Mouse (Mus musculus): Measurements from ENCODE around the gene Baz1a. TPM values are rescaled to one million over a fixed set of nuclear protein-coding genes. Genes with fewer than 3 reads are reported as not detected.
"Not testable (repeated sequence)": the region's sequence is repeated elsewhere in the genome, so short reads cannot be mapped to it uniquely, and the experiment has no call there.

Gene Baz1a
- polyA plus RNA-seq, 1 experiment from 2014 or later = 29.9 TPM

DNA sequence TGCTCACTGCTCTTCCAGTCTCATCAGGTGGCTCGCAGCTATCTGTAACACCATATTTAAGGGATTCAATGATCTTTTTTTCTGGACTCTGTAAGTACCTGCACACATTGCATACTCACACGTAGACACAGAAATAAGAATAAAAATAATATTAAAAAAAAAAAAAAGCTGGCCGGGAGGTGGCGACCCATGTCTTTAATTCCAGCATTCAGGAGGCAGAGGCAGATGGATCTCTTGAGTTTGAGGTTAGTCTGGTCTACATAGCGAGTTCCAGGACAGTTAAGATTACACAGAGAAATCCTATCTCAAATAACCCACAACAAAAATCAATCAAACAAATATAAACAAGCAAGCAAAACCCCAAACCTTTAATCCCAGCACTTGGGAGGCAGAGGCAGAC is 10.3 kb downstream of the Baz1a start:
- 91% methylated on average over 5 of the region's 5 CpGs for WGBS
- no peak overlapping the region for H3K4me2 ChIP-seq
- H3K4me1 ChIP-seq = no peaks in the 10 kb centered on the region
- no peak for ATAC-seq
- no peaks in the 10 kb centered on the region for H3K27me3 ChIP-seq
- H3K36me3 ChIP-seq (ENCODE audit: poor library complexity, severe bottlenecking) = no peaks in the 10 kb centered on the region
- H3K9me3 ChIP-seq (replicated peaks) = 0 out of 2 replicates have a peak, but pooled peaks cover 4% of the 10 kb centered on the region
- no peak overlapping the region for H3K9ac ChIP-seq
- no peak overlapping the region for H3K4me3 ChIP-seq
- no peak overlapping the region for H3K27ac ChIP-seq

DNA sequence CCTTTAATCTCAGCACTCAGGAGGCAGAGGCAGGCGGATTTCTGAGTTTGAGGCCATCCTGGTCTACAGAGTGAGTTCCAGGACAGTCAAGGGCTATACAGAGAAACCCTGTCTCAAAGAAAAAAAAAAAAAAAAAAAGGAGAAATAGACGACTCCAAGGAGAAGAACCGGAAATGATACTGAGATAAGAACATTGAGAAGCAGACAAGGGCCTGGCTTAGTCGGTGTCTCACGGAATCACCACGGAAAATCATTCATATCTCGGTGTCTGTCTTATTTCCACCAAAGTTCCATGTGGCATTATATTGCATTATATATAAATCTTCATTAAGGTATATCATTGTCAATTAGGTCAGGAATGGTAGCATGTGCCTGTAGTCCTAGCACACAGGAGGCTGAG is 11.6 kb downstream of the Baz1a start:
- H3K27me3 ChIP-seq; H3K9me3 ChIP-seq (replicated peaks); ATAC-seq; H3K9ac ChIP-seq; H3K36me3 ChIP-seq (ENCODE audit: poor library complexity, severe bottlenecking); H3K4me1 ChIP-seq; H3K4me2 ChIP-seq; H3K4me3 ChIP-seq; H3K27ac ChIP-seq: not testable (repeated sequence)
- WGBS = 89% methylated on average over 7 of the region's 7 CpGs

- no peak overlapping the region for H3K4me3 ChIP-seq
- no peak overlapping the region for H3K9ac ChIP-seq
- no peak overlapping the region for H3K4me2 ChIP-seq
- 90% methylated on average over 14 of the region's 14 CpGs for WGBS
- no peak for ATAC-seq
- H3K27ac ChIP-seq = no peak overlapping the region
- H3K27me3 ChIP-seq = no peaks in the 10 kb centered on the region
- H3K9me3 ChIP-seq (replicated peaks) = no peaks in the 10 kb centered on the region
- no peaks in the 10 kb centered on the region for H3K4me1 ChIP-seq
- no peaks in the 10 kb centered on the region for H3K36me3 ChIP-seq (ENCODE audit: poor library complexity, severe bottlenecking)
These were observed 15.0 kb downstream of the Baz1a start for GRCm38 (mm10) chr12:54999016-54999690.

GRCm38 (mm10) chr12:54998411-54998810 is 15.7 kb downstream of the Baz1a start:
- WGBS = 83% methylated on average over 5 of the region's 5 CpGs
- Histone ChIP-seq H3K4me1 (no peaks in the 10 kb centered on the region), H3K4me3 (no peak overlapping the region), H3K27me3 (no peaks in the 10 kb centered on the region), H3K9ac (no peak overlapping the region), H3K27ac (no peak overlapping the region), H3K36me3 (ENCODE audit: poor library complexity, severe bottlenecking) (no peaks in the 10 kb centered on the region), H3K4me2 (no peak overlapping the region), H3K9me3 (replicated peaks) (no peaks in the 10 kb centered on the region)
- ATAC-seq = no peak

DNA sequence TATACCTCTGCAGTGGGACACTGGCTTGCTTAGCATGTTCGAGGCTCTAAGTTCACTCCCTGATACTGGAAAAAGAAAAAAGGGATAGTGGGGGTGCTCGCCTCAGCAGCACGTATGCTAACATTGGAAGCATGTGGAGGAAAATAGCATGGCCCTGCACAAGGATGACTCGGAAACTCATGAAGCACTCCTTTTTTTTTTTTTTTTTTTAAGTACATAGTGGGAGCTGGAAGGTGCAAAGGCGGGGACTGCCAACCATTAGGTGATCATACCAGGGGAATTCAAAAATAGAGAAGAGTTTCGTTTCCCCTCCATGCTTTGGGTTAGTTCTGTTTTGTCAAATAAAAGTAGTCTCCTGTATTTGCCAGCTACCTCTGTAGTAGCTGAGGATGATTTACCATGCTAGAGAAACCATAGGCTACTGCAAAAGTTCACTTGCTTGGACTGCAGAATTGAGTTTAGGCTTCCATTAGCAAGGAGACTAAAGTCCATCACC is 17.1 kb downstream of the Baz1a start:
- no peak for ATAC-seq
- WGBS = 83% methylated on average over 6 of the region's 6 CpGs

GRCm38 (mm10) chr12:54995965-54996364 is 18.2 kb downstream of the Baz1a start:
- no peak overlapping the region for H3K4me2 ChIP-seq
- no peaks in the 10 kb centered on the region for H3K36me3 ChIP-seq (ENCODE audit: poor library complexity, severe bottlenecking)
- no peak overlapping the region for H3K9ac ChIP-seq
- WGBS = 80% methylated on average over 3 of the region's 3 CpGs
- no peak overlapping the region for H3K4me3 ChIP-seq
- H3K9me3 ChIP-seq (replicated peaks) = no peaks in the 10 kb centered on the region
- no peak for ATAC-seq
- H3K27ac ChIP-seq = no peak overlapping the region
- no peaks in the 10 kb centered on the region for H3K27me3 ChIP-seq
- H3K4me1 ChIP-seq = no peaks in the 10 kb centered on the region

More for the DNA sequence above, 17.1 kb downstream of the Baz1a start:
- Histone ChIP-seq H3K9ac (no peak overlapping the region), H3K4me1 (no peaks in the 10 kb centered on the region), H3K4me3 (no peak overlapping the region), H3K36me3 (ENCODE audit: poor library complexity, severe bottlenecking) (no peaks in the 10 kb centered on the region), H3K27me3 (no peaks in the 10 kb centered on the region), H3K9me3 (replicated peaks) (no peaks in the 10 kb centered on the region), H3K4me2 (no peak overlapping the region), H3K27ac (no peak overlapping the region)

DNA sequence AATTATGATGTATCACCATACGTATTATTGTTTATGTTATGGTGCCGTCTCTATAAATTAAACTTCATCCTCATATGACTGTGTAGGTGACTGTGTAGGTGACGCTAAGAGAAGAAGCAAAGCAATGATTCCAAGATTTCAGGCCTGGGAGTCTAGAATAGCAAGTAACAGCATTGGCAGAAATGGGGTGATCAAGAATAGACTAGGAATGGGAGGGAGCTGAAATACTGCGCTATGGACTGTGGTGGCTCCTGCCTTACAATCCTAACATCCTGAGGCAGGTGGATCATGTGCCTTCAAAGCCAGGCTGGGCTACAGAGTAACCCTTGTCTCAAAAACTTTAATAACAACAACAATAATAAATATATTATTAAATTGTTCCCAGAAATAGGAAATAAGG is 19.7 kb downstream of the Baz1a start:
- Histone ChIP-seq H3K4me3 (no peak overlapping the region), H3K27ac (no peak overlapping the region), H3K4me2 (no peak overlapping the region), H3K4me1 (no peaks in the 10 kb centered on the region), H3K9ac (no peak overlapping the region), H3K36me3 (ENCODE audit: poor library complexity, severe bottlenecking) (no peaks in the 10 kb centered on the region), H3K27me3 (no peaks in the 10 kb centered on the region), H3K9me3 (replicated peaks) (no peaks in the 10 kb centered on the region)
- ATAC-seq = no peak
- WGBS = 91% methylated on average over 4 of the region's 4 CpGs

DNA sequence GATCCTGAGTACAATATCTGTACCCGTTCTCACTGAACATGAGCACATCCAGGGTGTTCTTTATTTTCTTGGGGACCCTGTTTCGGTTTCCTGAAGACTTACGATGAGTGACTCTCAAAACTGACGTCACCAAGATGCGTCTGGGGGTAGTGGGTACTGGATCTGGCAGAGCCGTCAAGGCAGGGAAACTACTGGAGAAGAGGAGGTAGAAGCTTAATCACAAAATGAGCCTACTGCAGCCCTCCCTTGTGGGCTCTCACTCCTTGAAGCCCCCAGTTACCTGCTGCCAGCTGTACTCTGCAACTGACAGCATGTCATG is 20.1 kb downstream of the Baz1a start:
- no peak overlapping the region for H3K4me2 ChIP-seq
- no peaks in the 10 kb centered on the region for H3K27me3 ChIP-seq
- no peak overlapping the region for H3K9ac ChIP-seq
- ATAC-seq = no peak
- WGBS = 83% methylated on average over 6 of the region's 6 CpGs
- no peak overlapping the region for H3K4me3 ChIP-seq
- no peak overlapping the region for H3K27ac ChIP-seq
- no peaks in the 10 kb centered on the region for H3K9me3 ChIP-seq (replicated peaks)
- no peaks in the 10 kb centered on the region for H3K4me1 ChIP-seq
- no peaks in the 10 kb centered on the region for H3K36me3 ChIP-seq (ENCODE audit: poor library complexity, severe bottlenecking)

DNA sequence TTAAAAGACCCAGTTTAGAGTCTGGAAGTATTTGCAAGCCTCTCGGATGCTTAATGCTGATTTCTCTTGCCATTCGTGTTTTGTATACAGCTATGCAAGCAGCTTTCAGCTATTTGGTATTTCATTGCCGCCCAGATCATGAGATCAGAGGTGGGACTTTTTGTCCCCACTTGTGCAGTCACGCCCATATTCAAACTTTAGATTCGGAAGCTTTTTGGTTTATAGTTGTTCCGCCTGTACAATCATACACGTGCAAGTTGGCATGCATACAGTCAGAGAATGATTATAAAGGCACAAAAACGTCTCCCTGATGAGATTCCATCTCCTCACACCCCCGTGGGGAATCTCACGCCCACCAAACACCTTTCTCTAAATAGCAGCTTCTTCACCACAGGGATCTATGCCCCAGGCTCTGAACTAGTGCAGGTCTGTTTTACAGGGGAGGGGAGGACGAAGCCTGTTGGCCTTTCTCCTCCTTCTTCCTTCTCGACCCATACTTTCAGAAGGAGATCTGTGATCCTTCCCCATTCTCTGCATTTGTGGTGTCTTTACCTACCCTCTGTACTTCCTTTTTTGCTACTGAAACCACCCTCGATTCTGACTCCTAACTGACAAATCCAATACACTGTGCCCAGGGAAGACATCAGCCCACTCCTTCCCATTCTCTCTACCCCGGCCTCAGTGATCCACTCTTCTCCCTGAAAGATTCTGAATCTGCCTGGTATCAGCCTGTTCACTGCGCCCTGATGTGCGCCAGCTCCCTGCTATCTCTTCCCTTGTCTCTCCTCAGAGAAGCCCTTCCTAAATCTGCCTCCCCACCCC is 20.7 kb downstream of the Baz1a start:
- no peak overlapping the region for H3K4me3 ChIP-seq
- no peaks in the 10 kb centered on the region for H3K36me3 ChIP-seq (ENCODE audit: poor library complexity, severe bottlenecking)
- H3K9ac ChIP-seq = no peak overlapping the region
- no peaks in the 10 kb centered on the region for H3K9me3 ChIP-seq (replicated peaks)
- H3K4me1 ChIP-seq = no peaks in the 10 kb centered on the region
- no peaks in the 10 kb centered on the region for H3K27me3 ChIP-seq
- H3K27ac ChIP-seq = no peak overlapping the region
- WGBS = 75% methylated on average over 16 of the region's 16 CpGs
- no peak for ATAC-seq
- no peak overlapping the region for H3K4me2 ChIP-seq

GRCm38 (mm10) chr12:54992814-54993213 is 21.3 kb downstream of the Baz1a start:
- no peak for ATAC-seq
- 93% methylated on average over 3 of the region's 3 CpGs for WGBS

GRCm38 (mm10) chr12:54988323-54988850 is 25.8 kb downstream of the Baz1a start:
- H3K27me3 ChIP-seq = no peaks in the 10 kb centered on the region

More at GRCm38 (mm10) chr12:54992814-54993213, 21.3 kb downstream of the Baz1a start:
- Histone ChIP-seq H3K4me1 (no peaks in the 10 kb centered on the region), H3K4me3 (no peak overlapping the region), H3K36me3 (ENCODE audit: poor library complexity, severe bottlenecking) (no peaks in the 10 kb centered on the region), H3K27me3 (no peaks in the 10 kb centered on the region), H3K9ac (no peak overlapping the region), H3K9me3 (replicated peaks) (no peaks in the 10 kb centered on the region), H3K4me2 (no peak overlapping the region), H3K27ac (no peak overlapping the region)

GRCm38 (mm10) chr12:54987156-54987555 is 27.0 kb downstream of the Baz1a start:
- Histone ChIP-seq H3K36me3 (ENCODE audit: poor library complexity, severe bottlenecking) (0 out of 2 replicates have a peak, but pooled peaks cover 4% of the 10 kb centered on the region), H3K9ac (no peak overlapping the region), H3K27ac (no peak overlapping the region), H3K27me3 (no peaks in the 10 kb centered on the region), H3K4me1 (peaks cover 7% of the 10 kb centered on the region), H3K9me3 (replicated peaks) (no peaks in the 10 kb centered on the region), H3K4me2 (no peak overlapping the region), H3K4me3 (no peak overlapping the region)
- 89% methylated on average over 2 of the region's 2 CpGs for WGBS
- ATAC-seq = no peak

More at GRCm38 (mm10) chr12:54988323-54988850, 25.8 kb downstream of the Baz1a start:
- WGBS = 81% methylated on average over 4 of the region's 4 CpGs
- no peak overlapping the region for H3K4me3 ChIP-seq
- no peaks in the 10 kb centered on the region for H3K36me3 ChIP-seq (ENCODE audit: poor library complexity, severe bottlenecking)
- H3K9ac ChIP-seq = no peak overlapping the region
- no peaks in the 10 kb centered on the region for H3K9me3 ChIP-seq (replicated peaks)
- H3K4me1 ChIP-seq = peaks cover 7% of the 10 kb centered on the region
- H3K27ac ChIP-seq = no peak overlapping the region
- no peak overlapping the region for H3K4me2 ChIP-seq
- no peak for ATAC-seq
